33 mouse cellular contexts compared by ENCODE assay signal in the genomic region with DNA sequence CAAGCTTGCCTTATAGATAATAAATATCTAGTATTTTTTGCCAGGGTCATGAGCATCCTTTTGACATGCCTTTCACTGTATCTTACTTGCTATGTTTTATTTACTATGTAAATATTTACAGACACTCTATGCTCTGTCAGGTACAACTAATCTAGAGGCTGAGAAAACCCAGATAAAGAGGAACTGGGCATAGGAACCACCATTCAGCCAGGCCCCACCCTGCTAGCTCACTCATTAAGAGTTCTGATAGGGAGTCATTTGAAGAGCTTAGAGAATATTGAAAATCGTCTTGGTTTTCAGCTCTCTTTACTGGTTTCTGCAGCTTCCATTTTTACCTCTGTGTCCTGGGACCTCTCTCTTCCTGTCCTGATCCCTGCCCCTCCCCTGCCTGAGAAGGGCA. TPM values are rescaled to one million over a fixed set of nuclear protein-coding genes. Genes with fewer than 3 reads are reported as not detected.
DNase-seq lines count a peak whose midpoint lies in the region; ATAC-seq and TF ChIP-seq lines count a peak whose summit lies in the region.
"Had no signal": no experiment of that assay in that cellular context is flagged by ENCODE, and none has a peak within 500 bp of the region (broad histone marks: within the 10 kb centered on the region; RNA-seq: fewer than 3 reads in every experiment).

No protein-coding gene starts in this region.

- no peak for TF ChIP-seq EP300 in heart, adult 2 months (IDR thresholded peaks at IDR 0.05; ENCODE audit: insufficient read depth, low read depth, low read length)
- no peak for TF ChIP-seq EP300 in liver, postnatal 0 days (IDR thresholded peaks at IDR 0.05; ENCODE audit: low read depth)

- no peak for DNase-seq in heart, adult 2 months
- no peak for DNase-seq in heart, postnatal 10 days
- peak; percentile 23 to 43 for DNase-seq in B cell, adult 2 months
- no peak for DNase-seq in liver, postnatal 0 days
- no peak for DNase-seq in embryo, embryonic 9.5 days (ENCODE audit: extremely low spot score)
- no peak for DNase-seq in adrenal gland, adult 18-20 months (ENCODE audit: low spot score in 2 of 2)
- no peak for DNase-seq in cerebellum, postnatal 25 days
- DNase-seq: adrenal gland, adult 8-10 months; cerebellum, adult 18-20 months; cerebellum, postnatal 10 days; heart, postnatal 36 days; kidney, adult 8-10 months; kidney, postnatal 10 days; lung, embryonic 14.5 days; lung, postnatal 14 days; retina, postnatal 1 day; right cerebral cortex, postnatal 14 days; thymus, adult 2 months; thymus, postnatal 36 days had no signal

- H3K36me3 ChIP-seq in heart, adult 2 months (ENCODE audit: control insufficient read depth, insufficient read depth, low read length): peaks cover 41% of the 10 kb centered on the region
- peaks cover 58% of the 10 kb centered on the region for H3K36me3 ChIP-seq in liver, postnatal 0 days (replicated peaks; ENCODE audit: insufficient read depth, low read length)
- H3K36me3 ChIP-seq: forebrain, embryonic 10.5 days; forebrain, embryonic 15.5 days; heart, embryonic 10.5 days; heart, embryonic 15.5 days; hindbrain, embryonic 12.5 days; intestine, embryonic 15.5 days; midbrain, embryonic 12.5 days; neural tube, embryonic 12.5 days had no signal

- 14% methylated on average over 1 of the region's 1 CpGs for WGBS in heart, adult 2 months
- whole genome bisulfite sequencing in liver, postnatal 0 days (ENCODE audit: insufficient replicate concordance): 0% methylated on average over 1 of the region's 1 CpGs

- peaks cover 16% of the 10 kb centered on the region for H3K4me1 ChIP-seq in heart, adult 2 months (ENCODE audit: control insufficient read depth, insufficient read depth, low read length)
- peaks cover 31% of the 10 kb centered on the region for H3K4me1 ChIP-seq in brown adipose tissue, adult 24 weeks (ENCODE audit: control insufficient read depth, insufficient read depth, insufficient read length, low read length)
- peaks cover 24% of the 10 kb centered on the region for H3K4me1 ChIP-seq in liver, postnatal 0 days (ENCODE audit: insufficient read depth)

- peak overlapping the region; percentile 10 for H3K27ac ChIP-seq in heart, adult 2 months
- 0 out of 2 replicates have a peak overlapping the region, but pooled peaks have one; percentile 46 for H3K27ac ChIP-seq in brown adipose tissue, adult 24 weeks (replicated peaks; ENCODE audit: low read depth, low read length)
- no peak overlapping the region for H3K27ac ChIP-seq in liver, postnatal 0 days (ENCODE audit: low read depth)
- H3K27ac ChIP-seq: forebrain, embryonic 10.5 days; forebrain, embryonic 15.5 days; heart, embryonic 10.5 days; heart, embryonic 15.5 days; hindbrain, embryonic 12.5 days; hindbrain, postnatal 0 days; intestine, embryonic 15.5 days; midbrain, embryonic 12.5 days; neural tube, embryonic 12.5 days; stomach, postnatal 0 days had no signal

- peak overlapping the region; percentile 72 for H3K4me2 ChIP-seq in liver, postnatal 0 days (ENCODE audit: low read depth, low read length)
- H3K4me2 ChIP-seq: forebrain, embryonic 15.5 days; heart, embryonic 15.5 days; hindbrain, embryonic 12.5 days; intestine, embryonic 15.5 days; lung, embryonic 14.5 days; midbrain, embryonic 12.5 days; neural tube, embryonic 12.5 days had no signal

- H3K9me3 ChIP-seq in liver, postnatal 0 days (ENCODE audit: low read length): no peaks in the 10 kb centered on the region
- H3K9me3 ChIP-seq: forebrain, embryonic 10.5 days; forebrain, embryonic 15.5 days; heart, embryonic 10.5 days; heart, embryonic 15.5 days; hindbrain, embryonic 12.5 days; intestine, embryonic 15.5 days; midbrain, embryonic 12.5 days; neural tube, embryonic 12.5 days had no signal

- ATAC-seq in liver, postnatal 0 days: no peak
- ATAC-seq: activated CD4-positive, CD25-positive, alpha-beta regulatory T cell, adult 4 months; CD4-positive, CD25-positive, alpha-beta regulatory T cell, adult 4 months; forebrain, embryonic 15.5 days; hindbrain, postnatal 0 days; intestine, embryonic 15.5 days had no signal

- intact Hi-C loops in heart, adult 2 months (cut with DNase I): no loop called here
- intact Hi-C loops in heart, postnatal 10 days (cut with DNase I): no loop called here

- no peaks in the 10 kb centered on the region for H3K27me3 ChIP-seq in heart, adult 2 months (ENCODE audit: control insufficient read depth, insufficient read depth, low read length)
- H3K27me3 ChIP-seq in liver, postnatal 0 days (ENCODE audit: insufficient read depth, low read length): no peaks in the 10 kb centered on the region
- H3K27me3 ChIP-seq: forebrain, embryonic 15.5 days; heart, embryonic 15.5 days; hindbrain, embryonic 12.5 days; intestine, embryonic 15.5 days; midbrain, embryonic 12.5 days; neural tube, embryonic 12.5 days had no signal

- H3K79me2 ChIP-seq in heart, adult 2 months (replicated peaks; ENCODE audit: control insufficient read depth, insufficient read depth, low read length): no peaks in the 10 kb centered on the region

- no peak overlapping the region for H3K9ac ChIP-seq in heart, adult 2 months (ENCODE audit: low read depth, low read length)
- H3K9ac ChIP-seq in liver, postnatal 0 days (replicated peaks): no peak overlapping the region
- H3K9ac ChIP-seq: forebrain, embryonic 15.5 days; heart, embryonic 15.5 days; hindbrain, embryonic 12.5 days; intestine, embryonic 15.5 days; lung, embryonic 14.5 days; midbrain, embryonic 12.5 days; neural tube, embryonic 12.5 days had no signal

- H3K4me3 ChIP-seq in heart, adult 2 months: no peak overlapping the region
- H3K4me3 ChIP-seq in brown adipose tissue, adult 24 weeks (ENCODE audit: insufficient read depth, low read depth, low read length): no peak overlapping the region
- H3K4me3 ChIP-seq in liver, postnatal 0 days (ENCODE audit: low read depth, low read length): 0 out of 2 replicates have a peak overlapping the region, but pooled peaks have one; percentile 57
- H3K4me3 ChIP-seq: forebrain, embryonic 10.5 days; forebrain, embryonic 15.5 days; heart, embryonic 10.5 days; heart, embryonic 15.5 days; hindbrain, embryonic 12.5 days; intestine, embryonic 15.5 days; midbrain, embryonic 12.5 days; myocyte; neural tube, embryonic 12.5 days had no signal

- TF ChIP-seq CTCF in heart, adult 2 months (IDR thresholded peaks at IDR 0.05): no peak
- no peak for TF ChIP-seq CTCF in liver, postnatal 0 days (IDR thresholded peaks at IDR 0.05; ENCODE audit: low read depth)

- no peak for TF ChIP-seq POLR2A in heart, adult 2 months (IDR thresholded peaks at IDR 0.05; ENCODE audit: insufficient read depth, low read depth, low read length)

RNA-seq across cellular contexts. Expression of a gene that starts 5.1 kb away (rescaled TPM):
- 10 to 100 TPM in 1 of 2 experiments, 1 to 10 TPM in 1; 7.4 to 14.4 TPM for total RNA-seq in heart, adult 2 months (2021)
- polyA plus RNA-seq in heart, adult 2 months (2012; rRNA removed): 6.9 and 8.2 TPM in 2 replicates
- 1 to 10 TPM; 6.9 to 9.7 TPM for total RNA-seq in heart, postnatal 10 days (2021)
- 2.9 and 8.1 TPM in 2 replicates for polyA plus RNA-seq in brown adipose tissue, adult 24 weeks (2012; ENCODE audit: insufficient read depth, insufficient read length, missing spikeins)
- 52.5 and 62.2 TPM in 2 replicates for polyA plus RNA-seq in liver, postnatal 0 days (2015; fragmentation: Nextera tagmentation; extraction: Ambion mirVana)
- total RNA-seq in adrenal gland, adult 18-20 months (2021): 10 to 100 TPM; 12.3 to 17.7 TPM

RNA-seq across cellular contexts. Expression of a gene that starts 17.9 kb away (rescaled TPM):
- total RNA-seq in heart, adult 2 months (2021): 1 to 10 TPM; 4.2 to 4.5 TPM
- 3.8 and 6.6 TPM in 2 replicates for polyA plus RNA-seq in heart, adult 2 months (2012; rRNA removed)
- 1 to 10 TPM; 5.8 to 6.8 TPM for total RNA-seq in heart, postnatal 10 days (2021)
- 5.0 and 6.6 TPM in 2 replicates for polyA plus RNA-seq in brown adipose tissue, adult 24 weeks (2012; ENCODE audit: insufficient read depth, insufficient read length, missing spikeins)
- 12.8 and 14.2 TPM in 2 replicates for polyA plus RNA-seq in liver, postnatal 0 days (2015; fragmentation: Nextera tagmentation; extraction: Ambion mirVana)
- 10 to 100 TPM; 10.2 to 17.1 TPM for total RNA-seq in adrenal gland, adult 18-20 months (2021)
- polyA plus RNA-seq: myocyte had no signal

RNA-seq across cellular contexts. Expression of a gene that starts 36.1 kb away (rescaled TPM):
- 10 to 100 TPM; 12.7 to 13.4 TPM for total RNA-seq in heart, adult 2 months (2021)
- 11.5 and 17.2 TPM in 2 replicates for polyA plus RNA-seq in heart, adult 2 months (2012; rRNA removed)
- total RNA-seq in heart, postnatal 10 days (2021): 10 to 100 TPM; 42.4 to 54.3 TPM
- polyA plus RNA-seq in brown adipose tissue, adult 24 weeks (2012; ENCODE audit: insufficient read depth, insufficient read length, missing spikeins): 16.9 and 22.9 TPM in 2 replicates
- 3.1 and 3.2 TPM in 2 replicates for polyA plus RNA-seq in liver, postnatal 0 days (2015; fragmentation: Nextera tagmentation; extraction: Ambion mirVana)
- 10 to 100 TPM; 18.6 to 19.2 TPM for total RNA-seq in adrenal gland, adult 18-20 months (2021)
- polyA plus RNA-seq: myocyte had no signal

Comparison
In these comparisons a context has a peak if more than half of its experiments do, and no peak if none do; other contexts are left out.
1. DNase-seq: peak in B cell, adult 2 months (2 of 2); none in heart, adult 2 months (0 of 2), heart, postnatal 10 days (0 of 2), liver, postnatal 0 days (single experiment), embryo, embryonic 9.5 days (single experiment), adrenal gland, adult 18-20 months (0 of 2) and cerebellum, postnatal 25 days (0 of 2).